Mouse (Mus musculus) kidney, embryonic 15.5 days (tissue): Measurements from ENCODE around the gene Stac3. TPM values are rescaled to one million over a fixed set of nuclear protein-coding genes. Genes with fewer than 3 reads are reported as not detected.
A peak's percentile ranks its signal among the peaks of the same experiment; 100 is the strongest.

ENCODE experiments used
- ATAC-seq: fragments of 200-750 bp; cut with Nextera tagmentation; replicated peaks from 2 replicates; pipeline ENCODE4 v1.8.0; 2017; ENCODE audit warnings: moderate TSS enrichment; ENCODE audit not compliant: low FRiP score
- H3K27ac ChIP-seq: fragments of 300-500 bp; sonication (generic); 2 replicates; pipeline ENCODE4 v1.5.1; 2015; ENCODE audit warnings: mild to moderate bottlenecking, inconsistent platforms
- H3K27me3 ChIP-seq: fragments of 300-500 bp; sonication (generic); 2 replicates; pipeline ENCODE4 v1.6.1; 2015; ENCODE audit warnings: inconsistent platforms
- H3K36me3 ChIP-seq: fragments of 300-500 bp; sonication (generic); 2 replicates; pipeline ENCODE4 v1.6.1; 2015; ENCODE audit warnings: inconsistent platforms
- H3K4me1 ChIP-seq: fragments of 300-500 bp; sonication (generic); 2 replicates; pipeline ENCODE4 v1.6.1; 2015; ENCODE audit warnings: inconsistent platforms
- H3K4me2 ChIP-seq: fragments of 300-500 bp; sonication (generic); 2 replicates; pipeline ENCODE4 v1.6.1; 2015; ENCODE audit warnings: moderate library complexity, mild to moderate bottlenecking, inconsistent platforms
- H3K4me3 ChIP-seq: fragments of 300-500 bp; sonication (generic); replicated peaks from 2 replicates; pipeline ENCODE4 v1.5.1; 2015; ENCODE audit warnings: mild to moderate bottlenecking, inconsistent platforms
- H3K9ac ChIP-seq: fragments of 300-500 bp; sonication (generic); 2 replicates; pipeline ENCODE4 v1.6.1; 2015; ENCODE audit warnings: mild to moderate bottlenecking, inconsistent platforms
- H3K9me3 ChIP-seq: fragments of 300-500 bp; sonication (generic); replicated peaks from 2 replicates; pipeline ENCODE4 v1.6.1; 2016; ENCODE audit warnings: inconsistent platforms
- WGBS: fragments of 180-500 bp; shearing (Covaris S2); methylation state at CpG from one replicate; pipeline ENCODE4 v1.1.7; 2015; ENCODE audit warnings: mixed read lengths; 5-methylcytosine and 5-hydroxymethylcytosine counted together
- polyA plus RNA-seq: library from polyadenylated mRNA; unstranded; fragments of >200 nt; fragmentation: Nextera tagmentation; extraction: Ambion mirVana; gene quantifications from 2 replicates; pipeline ENCODE4 v1.2.1, GENCODE M21; 2015

Gene Stac3
- polyA plus RNA-seq, 1 experiment from 2014 or later, result 2.4 TPM

- H3K4me1 ChIP-seq, result peaks cover 60% of the 10 kb centered on the region
- H3K4me3 ChIP-seq, result no peak overlapping the region
- ATAC-seq, result no peak
- H3K4me2 ChIP-seq, result no peak overlapping the region
- H3K9ac ChIP-seq, result no peak overlapping the region
- peaks cover 34% of the 10 kb centered on the region for H3K36me3 ChIP-seq
- H3K27ac ChIP-seq, result no peak overlapping the region
- WGBS, result 91% methylated on average over 26 of the region's 26 CpGs
- H3K27me3 ChIP-seq, result peaks cover 55% of the 10 kb centered on the region
- H3K9me3 ChIP-seq, result no peaks in the 10 kb centered on the region
Measured at GRCm38 (mm10) chr10:127519041-127519701, 17.7 kb downstream of the Stac3 start.

GRCm38 (mm10) chr10:127519903-127520713 lies 18.6 kb downstream of the Stac3 start:
- Histone ChIP-seq H3K27me3 (peaks cover 55% of the 10 kb centered on the region), H3K9ac (no peak overlapping the region), H3K27ac (no peak overlapping the region), H3K4me1 (peaks cover 58% of the 10 kb centered on the region), H3K4me2 (peak overlapping the region; percentile 85), H3K4me3 (peak overlapping the region; percentile 57; the same call in 1 of the 2 replicates), H3K36me3 (peaks cover 34% of the 10 kb centered on the region), H3K9me3 (no peaks in the 10 kb centered on the region)
- ATAC-seq, result no peak
- 88% methylated on average over 37 of the region's 37 CpGs for WGBS

GRCm38 (mm10) chr10:127520714-127521357 lies 19.4 kb downstream of the Stac3 start:
- Histone ChIP-seq H3K9ac (no peak overlapping the region), H3K9me3 (no peaks in the 10 kb centered on the region), H3K4me1 (peaks cover 58% of the 10 kb centered on the region), H3K27me3 (peaks cover 55% of the 10 kb centered on the region), H3K27ac (0 out of 2 replicates have a peak overlapping the region, but pooled peaks have one; percentile 41), H3K36me3 (peaks cover 34% of the 10 kb centered on the region), H3K4me2 (peak overlapping the region; percentile 85), H3K4me3 (peak overlapping the region; percentile 57)
- WGBS, result 51% methylated on average over 20 of the region's 20 CpGs
- ATAC-seq, result no peak

GRCm38 (mm10) chr10:127521611-127522080 lies 20.2 kb downstream of the Stac3 start:
- Histone ChIP-seq H3K27ac (no peak overlapping the region), H3K4me1 (peaks cover 58% of the 10 kb centered on the region), H3K27me3 (peaks cover 58% of the 10 kb centered on the region), H3K4me3 (peak overlapping the region; percentile 57), H3K36me3 (peaks cover 34% of the 10 kb centered on the region), H3K4me2 (peak overlapping the region; percentile 85), H3K9ac (peak overlapping the region; percentile 43), H3K9me3 (no peaks in the 10 kb centered on the region)
- ATAC-seq, result 0 out of 2 replicates have a peak, but pooled peaks have one; percentile 0
- WGBS, result 10% methylated on average over 12 of the region's 12 CpGs

GRCm38 (mm10) chr10:127522088-127522581 lies 20.6 kb downstream of the Stac3 start, which contains the start of gene Shmt2:
TSS of gene Shmt2 (minus strand) at chr10:127522444.
- Histone ChIP-seq H3K27ac (no peak within 1 kb of the TSS), H3K9me3 (no peaks in the 10 kb centered on the region), H3K27me3 (peaks cover 61% of the 10 kb centered on the region), H3K9ac (peak within 1 kb of the TSS; percentile 43), H3K4me1 (peaks cover 58% of the 10 kb centered on the region), H3K36me3 (peaks cover 34% of the 10 kb centered on the region), H3K4me3 (peak within 1 kb of the TSS; percentile 57), H3K4me2 (peak within 1 kb of the TSS; percentile 85)
- 0% methylated on average over 21 of the region's 21 CpGs for WGBS
- ATAC-seq, result peak; percentile 45; the same call in 1 of the 2 replicates

- 4% methylated on average over 22 of the region's 23 CpGs for WGBS
- Histone ChIP-seq H3K9ac (no peak overlapping the region), H3K27me3 (peaks cover 70% of the 10 kb centered on the region), H3K36me3 (peaks cover 9% of the 10 kb centered on the region), H3K9me3 (no peaks in the 10 kb centered on the region), H3K27ac (no peak overlapping the region), H3K4me1 (peaks cover 72% of the 10 kb centered on the region), H3K4me2 (no peak overlapping the region), H3K4me3 (peak overlapping the region; percentile 4; the same call in 1 of the 2 replicates)
- ATAC-seq, result no peak
Measured at GRCm38 (mm10) chr10:127524646-127525255, 23.3 kb downstream of the Stac3 start.

- Histone ChIP-seq H3K4me1 (peaks cover 65% of the 10 kb centered on the region), H3K27me3 (peaks cover 83% of the 10 kb centered on the region), H3K9ac (no peak overlapping the region), H3K27ac (no peak overlapping the region), H3K4me2 (peak overlapping the region; percentile 56), H3K4me3 (peak overlapping the region; percentile 32), H3K9me3 (no peaks in the 10 kb centered on the region), H3K36me3 (no peaks in the 10 kb centered on the region)
- ATAC-seq, result no peak
- WGBS, result 1% methylated on average over 26 of the region's 26 CpGs
Measured at GRCm38 (mm10) chr10:127526048-127526447, 24.6 kb downstream of the Stac3 start.

- Histone ChIP-seq H3K27me3 (peaks cover 90% of the 10 kb centered on the region), H3K9ac (no peak overlapping the region), H3K27ac (no peak overlapping the region), H3K36me3 (no peaks in the 10 kb centered on the region), H3K9me3 (no peaks in the 10 kb centered on the region), H3K4me1 (peaks cover 64% of the 10 kb centered on the region), H3K4me2 (peak overlapping the region; percentile 56), H3K4me3 (peak overlapping the region; percentile 32)
- under 1% methylated on average over 26 of the region's 26 CpGs for WGBS
- peak; percentile 22; the same call in 1 of the 2 replicates for ATAC-seq
Measured at GRCm38 (mm10) chr10:127526681-127527080, 25.2 kb downstream of the Stac3 start.

- no peak overlapping the region for H3K27ac ChIP-seq
- H3K4me2 ChIP-seq, result no peak overlapping the region
- peaks cover 60% of the 10 kb centered on the region for H3K4me1 ChIP-seq
- H3K9me3 ChIP-seq, result no peaks in the 10 kb centered on the region
- no peaks in the 10 kb centered on the region for H3K36me3 ChIP-seq
- ATAC-seq, result 0 out of 2 replicates have a peak, but pooled peaks have one; percentile 9
- H3K9ac ChIP-seq, result no peak overlapping the region
- WGBS, result 2% methylated on average over 17 of the region's 17 CpGs
- peaks cover 98% of the 10 kb centered on the region for H3K27me3 ChIP-seq
- no peak overlapping the region for H3K4me3 ChIP-seq
Measured at GRCm38 (mm10) chr10:127527481-127527880, 26.0 kb downstream of the Stac3 start.

GRCm38 (mm10) chr10:127530945-127531344 lies 29.5 kb downstream of the Stac3 start:
- ATAC-seq, result no peak
- WGBS, result 1% methylated on average over 22 of the region's 25 CpGs
- Histone ChIP-seq H3K4me1 (peaks cover 68% of the 10 kb centered on the region), H3K36me3 (no peaks in the 10 kb centered on the region), H3K27ac (no peak overlapping the region), H3K9me3 (no peaks in the 10 kb centered on the region), H3K27me3 (peaks cover 100% of the 10 kb centered on the region), H3K9ac (no peak overlapping the region), H3K4me3 (0 out of 2 replicates have a peak overlapping the region, but pooled peaks have one; percentile 15), H3K4me2 (peak overlapping the region; percentile 43)

GRCm38 (mm10) chr10:127531548-127531947 lies 30.1 kb downstream of the Stac3 start:
- no peak overlapping the region for H3K9ac ChIP-seq
- 5% methylated on average over 4 of the region's 4 CpGs for WGBS
- H3K4me3 ChIP-seq, result no peak overlapping the region

More at GRCm38 (mm10) chr10:127531548-127531947, 30.1 kb downstream of the Stac3 start:
- peaks cover 100% of the 10 kb centered on the region for H3K27me3 ChIP-seq
- H3K4me2 ChIP-seq, result no peak overlapping the region
- no peak overlapping the region for H3K27ac ChIP-seq
- no peaks in the 10 kb centered on the region for H3K9me3 ChIP-seq
- peaks cover 62% of the 10 kb centered on the region for H3K4me1 ChIP-seq
- no peak for ATAC-seq
- no peaks in the 10 kb centered on the region for H3K36me3 ChIP-seq
